Mouse (Mus musculus) heart, adult 2 months (tissue): ENCODE results near the gene Tmem104. TPM values are rescaled to one million over a fixed set of nuclear protein-coding genes. Genes with fewer than 3 reads are reported as not detected.
A peak's percentile ranks its signal among the peaks of the same experiment; 100 is the strongest.

Experiments
- DNase-seq, 2 experiments: peaks; one replicate each; pipeline ENCODE4 v3.0.0; 2021
- H3K27ac ChIP-seq: fragments of 200-600 bp; 2 replicates; pipeline ENCODE4 v1.8.1; 2022
- H3K27me3 ChIP-seq: fragments of 200-500 bp; 2 replicates; pipeline ENCODE4 v1.6.1; 2012; ENCODE audit warnings: mild to moderate bottlenecking, low read length, inconsistent platforms, mixed read lengths; ENCODE audit not compliant: control insufficient read depth, insufficient read depth
- H3K36me3 ChIP-seq: fragments of 200-500 bp; 2 replicates; pipeline ENCODE4 v1.6.1; 2012; ENCODE audit warnings: low read length, inconsistent platforms; ENCODE audit not compliant: control insufficient read depth, insufficient read depth
- H3K4me1 ChIP-seq: fragments of 200-500 bp; 2 replicates; pipeline ENCODE4 v1.6.1; 2011; ENCODE audit warnings: low read length; ENCODE audit not compliant: control insufficient read depth, insufficient read depth
- H3K4me3 ChIP-seq: fragments of 200-600 bp; 2 replicates; pipeline ENCODE4 v1.8.1; 2022
- H3K79me2 ChIP-seq: fragments of 200-500 bp; replicated peaks from 2 replicates; pipeline ENCODE4 v1.6.1; 2012; ENCODE audit warnings: mild to moderate bottlenecking, inconsistent platforms, low read length, moderate library complexity, mixed read lengths; ENCODE audit not compliant: control insufficient read depth, insufficient read depth
- H3K9ac ChIP-seq: fragments of 200-500 bp; 2 replicates; pipeline ENCODE4 v1.6.1; 2012; ENCODE audit warnings: low read depth, mild to moderate bottlenecking, control low read depth, inconsistent platforms, low read length, mixed read lengths
- CTCF ChIP-seq: fragments of 200-600 bp; IDR thresholded peaks from 2 replicates; pipeline ENCODE4 v1.8.1; 2022; ENCODE audit warnings: antibody characterized with exemption, mild to moderate bottlenecking, moderate library complexity
- EP300 ChIP-seq: fragments of 200-500 bp; IDR thresholded peaks from 2 replicates; pipeline ENCODE4 v1.6.1; 2011; ENCODE audit warnings: low read depth, low read length, control low read depth; ENCODE audit not compliant: insufficient read depth
- POLR2A ChIP-seq: fragments of 200-500 bp; IDR thresholded peaks from 2 replicates; pipeline ENCODE4 v1.6.1; 2011; ENCODE audit warnings: mild to moderate bottlenecking, low read depth, low read length, control low read depth; ENCODE audit not compliant: insufficient read depth
- WGBS: fragments of 180-500 bp; shearing (Covaris S2); methylation state at CpG from one replicate; pipeline ENCODE4 v1.1.7; 2018; 5-methylcytosine and 5-hydroxymethylcytosine counted together
- intact Hi-C: fragments of 180-260 bp; cut with DNase I; formaldehyde crosslinking; loops from one replicate; pipeline ENCODE4 v1.15.1; 2025
- long read RNA-seq: library from polyadenylated mRNA; stranded (forward); transcript quantifications from one replicate; pipeline ENCODE4 v2.0.0, GENCODE M21; 2021
- polyA plus RNA-seq: library from polyadenylated mRNA; depleted of rRNA; stranded (reverse); fragments of >200 nt; gene quantifications from 2 replicates; pipeline ENCODE4 v1.2.3, GENCODE M21; 2012; rRNA removed
- total RNA-seq, 2 experiments: library from RNA; stranded (reverse); gene quantifications; 2 replicates each; pipeline ENCODE4 v1.2.3; 2021

The Tmem104 gene
- total RNA-seq, result 10 to 100 TPM in 1 of 2 experiments, 1 to 10 TPM in 1; 8.8 to 11.6 TPM
- 8.6 and 9.9 TPM in 2 replicates for polyA plus RNA-seq
- long read RNA-seq, full-length matches to known transcripts, result 3 of 3 reads
- long read RNA-seq, partial matches to known transcripts, result 0 of 3 reads
- long read RNA-seq, other reads (novel, unspliced or antisense), result 0 of 3 reads

- no peaks in the 10 kb centered on the region for H3K79me2 ChIP-seq
- TF ChIP-seq EP300 (no peak), CTCF (peak; percentile 36), POLR2A (peak; percentile 84)
- H3K4me1 ChIP-seq, result peaks cover 10% of the 10 kb centered on the region
- no peaks in the 10 kb centered on the region for H3K36me3 ChIP-seq
- intact Hi-C loops, result no loop called here
- peak within 1 kb of the TSS; percentile 57 for H3K4me3 ChIP-seq
- peak within 1 kb of the TSS; percentile 90 for H3K27ac ChIP-seq
- no peaks in the 10 kb centered on the region for H3K27me3 ChIP-seq
- WGBS, result 1% methylated on average over 39 of the region's 39 CpGs
- DNase-seq, result peak; percentile 100
- peak within 1 kb of the TSS; percentile 86 for H3K9ac ChIP-seq
These were observed at the start of gene Tmem104 for GRCm38 (mm10) chr11:115187224-115187639. Gene Tmem104 (plus strand): TSS chr11:115187487.

GRCm38 (mm10) chr11:115138597-115139262 lies 48.6 kb upstream of the Tmem104 start:
- DNase-seq, result no peak
- H3K27me3 ChIP-seq, result no peaks in the 10 kb centered on the region
- no peaks in the 10 kb centered on the region for H3K79me2 ChIP-seq
- 56% methylated on average over 5 of the region's 5 CpGs for WGBS
- H3K9ac ChIP-seq, result no peak overlapping the region
- no peaks in the 10 kb centered on the region for H3K4me1 ChIP-seq
- intact Hi-C loops, result no loop called here
- TF ChIP-seq CTCF (no peak), EP300 (no peak), POLR2A (no peak)
- H3K27ac ChIP-seq, result no peak overlapping the region
- no peaks in the 10 kb centered on the region for H3K36me3 ChIP-seq
- no peak overlapping the region for H3K4me3 ChIP-seq

- no peak overlapping the region for H3K27ac ChIP-seq
- no peaks in the 10 kb centered on the region for H3K4me1 ChIP-seq
- no peak overlapping the region for H3K4me3 ChIP-seq
- H3K9ac ChIP-seq, result no peak overlapping the region
- no peaks in the 10 kb centered on the region for H3K27me3 ChIP-seq
- DNase-seq, result no peak
- no peaks in the 10 kb centered on the region for H3K36me3 ChIP-seq
- intact Hi-C loops, result no loop called here
- TF ChIP-seq EP300 (no peak), POLR2A (no peak), CTCF (no peak)
- 67% methylated on average over 2 of the region's 2 CpGs for WGBS
- no peaks in the 10 kb centered on the region for H3K79me2 ChIP-seq
These were observed 45.3 kb upstream of the Tmem104 start for GRCm38 (mm10) chr11:115141970-115142369.

GRCm38 (mm10) chr11:115147813-115148212 lies 39.5 kb upstream of the Tmem104 start:
- no peak for DNase-seq
- no peak for TF ChIP-seq POLR2A
- no peak for TF ChIP-seq CTCF
- no peak for TF ChIP-seq EP300
- Histone ChIP-seq H3K4me3 (no peak overlapping the region), H3K9ac (no peak overlapping the region), H3K27ac (no peak overlapping the region), H3K36me3 (no peaks in the 10 kb centered on the region), H3K79me2 (no peaks in the 10 kb centered on the region), H3K4me1 (no peaks in the 10 kb centered on the region; the same call in 1 of the 2 replicates), H3K27me3 (0 out of 2 replicates have a peak, but pooled peaks cover 2% of the 10 kb centered on the region)
- intact Hi-C loops, result no loop called here
- 63% methylated on average over 4 of the region's 4 CpGs for WGBS

GRCm38 (mm10) chr11:115150741-115151254 lies 36.5 kb upstream of the Tmem104 start:
- no peak for DNase-seq
- no peaks in the 10 kb centered on the region for H3K36me3 ChIP-seq
- intact Hi-C loops, result no loop called here
- 71% methylated on average over 6 of the region's 6 CpGs for WGBS
- no peak overlapping the region for H3K27ac ChIP-seq
- no peaks in the 10 kb centered on the region for H3K79me2 ChIP-seq
- no peak overlapping the region for H3K9ac ChIP-seq
- no peak overlapping the region for H3K4me3 ChIP-seq
- no peaks in the 10 kb centered on the region; the same call in 1 of the 2 replicates for H3K4me1 ChIP-seq
- 0 out of 2 replicates have a peak, but pooled peaks cover 3% of the 10 kb centered on the region for H3K27me3 ChIP-seq
- TF ChIP-seq POLR2A, result no peak
- TF ChIP-seq EP300, result no peak
- no peak for TF ChIP-seq CTCF

GRCm38 (mm10) chr11:115151755-115152429 lies 35.4 kb upstream of the Tmem104 start:
- Histone ChIP-seq H3K27ac (no peak overlapping the region), H3K36me3 (no peaks in the 10 kb centered on the region), H3K79me2 (no peaks in the 10 kb centered on the region), H3K4me3 (no peak overlapping the region), H3K4me1 (no peaks in the 10 kb centered on the region; the same call in 1 of the 2 replicates), H3K27me3 (0 out of 2 replicates have a peak, but pooled peaks cover 3% of the 10 kb centered on the region), H3K9ac (no peak overlapping the region)
- 9% methylated on average over 15 of the region's 15 CpGs for WGBS
- TF ChIP-seq EP300, result no peak
- no peak for TF ChIP-seq CTCF
- TF ChIP-seq POLR2A, result no peak
- intact Hi-C loops, result no loop called here
- DNase-seq, result peak in 1 of 2 experiments; percentile 54
